Mouse (Mus musculus) frontal cortex, adult (tissue): ENCODE data around the gene Disc1.

Source experiments
- ATAC-seq: cut with Nextera tagmentation; 2 replicates; pipeline ENCODE4 v1.9.2; 2017; ENCODE audit warnings: mild to moderate bottlenecking, moderate library complexity, mixed read lengths; ENCODE audit not compliant: low TSS enrichment

The Disc1 gene

GRCm38 (mm10) chr8:125066913-125067595 is 13.1 kb downstream of the Disc1 start:
- peak; percentile 78 for ATAC-seq

- no peak for ATAC-seq
Measured at GRCm38 (mm10) chr8:125067596-125067960, 13.6 kb downstream of the Disc1 start.

GRCm38 (mm10) chr8:125068146-125068905 is 14.3 kb downstream of the Disc1 start:
- ATAC-seq = no peak

- ATAC-seq = no peak
Measured at GRCm38 (mm10) chr8:125069304-125069703, 15.3 kb downstream of the Disc1 start.

DNA sequence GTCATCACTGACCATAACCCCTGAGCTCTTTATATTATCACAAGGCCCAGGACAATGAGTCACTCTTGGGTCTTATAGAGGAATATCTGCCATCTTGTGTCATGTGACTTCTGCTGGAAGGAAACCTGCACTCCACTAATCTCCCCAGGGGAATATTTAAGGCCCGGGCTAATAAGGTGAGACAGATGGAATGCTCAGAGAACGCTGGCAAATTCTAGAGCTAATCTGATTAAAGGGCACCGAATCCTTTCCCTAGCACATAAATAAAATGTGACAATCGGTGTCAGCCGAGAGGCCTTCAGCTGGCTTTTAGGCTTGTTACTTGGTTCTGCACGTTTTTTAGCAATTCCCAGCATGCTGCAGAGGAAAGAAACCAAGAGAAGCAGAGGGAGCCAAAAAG is 15.7 kb downstream of the Disc1 start:
- ATAC-seq = no peak

DNA sequence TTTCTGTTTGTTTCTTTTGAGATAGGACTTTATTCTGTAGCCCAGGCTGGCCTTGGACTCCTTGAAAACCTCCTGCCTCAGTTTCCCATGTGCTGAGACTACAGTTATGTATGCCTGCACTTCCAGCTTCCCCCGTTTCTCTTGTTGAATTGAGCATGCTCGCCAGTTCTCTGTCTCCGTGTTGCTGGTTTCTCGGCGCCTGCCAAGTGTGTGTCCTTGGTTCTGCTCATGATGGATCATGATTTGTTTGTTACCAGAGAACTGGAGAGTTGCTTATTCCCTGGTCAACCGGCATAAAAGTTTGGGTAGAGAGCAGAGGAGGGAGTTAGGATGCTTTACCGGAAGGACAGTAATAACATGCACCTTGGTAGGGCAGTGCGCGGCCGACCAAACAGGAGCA is 20.1 kb downstream of the Disc1 start:
- ATAC-seq = no peak

DNA sequence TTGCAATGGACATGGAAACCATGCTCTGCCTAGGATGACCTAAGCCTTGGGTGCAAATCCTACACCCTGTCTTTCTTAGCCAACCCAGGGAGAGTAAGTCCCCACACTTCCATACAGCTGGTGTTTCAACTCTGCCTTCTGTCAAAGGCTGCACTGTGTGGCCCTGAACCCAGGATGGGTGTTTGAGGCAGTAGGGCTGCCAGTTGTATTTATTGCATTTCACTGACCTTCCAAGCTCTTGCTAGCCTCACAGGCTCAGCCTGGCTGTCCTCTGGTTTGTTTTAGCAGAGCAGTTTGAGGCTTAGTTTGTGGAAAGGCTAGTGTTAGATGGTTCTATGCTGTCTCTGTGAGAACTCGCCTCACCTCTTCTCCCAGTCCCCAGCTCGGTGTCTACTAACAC is 20.6 kb downstream of the Disc1 start:
- ATAC-seq = no peak

DNA sequence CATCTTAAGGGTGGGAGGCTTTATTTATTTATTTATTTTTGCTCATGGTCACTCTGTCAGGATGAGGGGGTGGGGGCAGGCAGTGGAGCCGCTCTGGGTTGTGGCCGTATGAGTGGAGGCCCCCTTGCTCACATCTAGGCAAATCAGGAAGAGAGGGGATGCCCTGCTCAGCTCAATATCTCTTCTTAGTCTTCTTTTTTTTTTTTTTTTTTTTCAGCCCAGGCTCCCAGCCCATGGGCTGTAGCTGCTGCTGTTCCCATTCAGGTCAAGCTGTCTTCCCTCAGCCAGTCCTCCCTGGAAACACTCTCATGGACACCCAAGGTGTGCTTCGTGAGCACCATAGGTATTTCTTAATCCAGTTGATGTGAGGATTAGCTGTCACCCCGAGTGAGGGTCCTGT is 21.4 kb downstream of the Disc1 start:
- no peak for ATAC-seq

DNA sequence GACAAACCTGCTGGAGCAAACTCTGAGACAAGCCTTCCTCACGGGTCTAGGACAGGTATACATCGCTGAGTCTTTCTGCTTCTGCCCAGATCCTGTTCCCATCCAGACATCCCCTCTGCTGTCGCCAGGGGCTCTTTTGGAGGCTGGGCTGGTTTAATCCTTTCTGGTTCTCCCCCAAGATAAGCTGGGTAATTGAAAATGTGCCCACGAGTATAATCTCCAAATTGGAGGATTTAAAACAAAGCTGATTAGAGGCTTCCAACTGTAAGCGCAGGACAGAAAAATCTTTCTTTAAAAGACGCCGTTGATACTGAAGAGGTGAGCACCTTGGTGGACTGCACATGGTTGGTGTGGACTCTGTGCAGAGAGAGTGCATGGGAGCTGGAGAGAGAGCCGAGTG is 23.3 kb downstream of the Disc1 start:
- no peak for ATAC-seq

DNA sequence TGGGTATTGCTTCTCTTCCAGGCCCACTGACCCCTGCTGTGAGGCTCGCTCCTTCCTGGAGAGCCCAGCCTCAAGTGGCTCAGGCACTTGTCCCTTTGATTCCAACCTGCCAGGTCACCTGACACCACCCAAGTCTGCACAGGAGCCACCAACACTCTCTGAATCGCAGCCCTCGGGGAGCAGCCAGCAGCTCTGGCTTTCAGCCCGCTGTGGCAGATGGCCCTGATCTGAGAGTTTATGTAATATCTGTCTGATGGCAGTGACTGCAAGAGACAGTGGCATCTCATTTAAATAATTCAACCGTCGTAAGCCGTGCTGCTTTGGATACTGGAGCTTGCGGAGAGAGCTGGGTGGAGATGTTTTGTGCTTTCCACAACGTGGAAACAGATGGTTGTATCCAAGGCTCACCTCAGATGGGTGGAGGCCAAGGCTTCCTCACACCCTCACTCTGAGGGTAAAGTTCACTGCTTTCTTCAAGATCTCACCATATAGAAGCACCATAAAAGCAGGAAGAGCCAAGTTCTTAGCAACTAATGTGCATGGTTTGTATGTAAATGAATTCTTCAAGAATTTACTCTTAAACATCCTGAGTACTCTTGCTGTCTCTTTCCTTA is 24.9 kb downstream of the Disc1 start:
- peak; percentile 86 for ATAC-seq

DNA sequence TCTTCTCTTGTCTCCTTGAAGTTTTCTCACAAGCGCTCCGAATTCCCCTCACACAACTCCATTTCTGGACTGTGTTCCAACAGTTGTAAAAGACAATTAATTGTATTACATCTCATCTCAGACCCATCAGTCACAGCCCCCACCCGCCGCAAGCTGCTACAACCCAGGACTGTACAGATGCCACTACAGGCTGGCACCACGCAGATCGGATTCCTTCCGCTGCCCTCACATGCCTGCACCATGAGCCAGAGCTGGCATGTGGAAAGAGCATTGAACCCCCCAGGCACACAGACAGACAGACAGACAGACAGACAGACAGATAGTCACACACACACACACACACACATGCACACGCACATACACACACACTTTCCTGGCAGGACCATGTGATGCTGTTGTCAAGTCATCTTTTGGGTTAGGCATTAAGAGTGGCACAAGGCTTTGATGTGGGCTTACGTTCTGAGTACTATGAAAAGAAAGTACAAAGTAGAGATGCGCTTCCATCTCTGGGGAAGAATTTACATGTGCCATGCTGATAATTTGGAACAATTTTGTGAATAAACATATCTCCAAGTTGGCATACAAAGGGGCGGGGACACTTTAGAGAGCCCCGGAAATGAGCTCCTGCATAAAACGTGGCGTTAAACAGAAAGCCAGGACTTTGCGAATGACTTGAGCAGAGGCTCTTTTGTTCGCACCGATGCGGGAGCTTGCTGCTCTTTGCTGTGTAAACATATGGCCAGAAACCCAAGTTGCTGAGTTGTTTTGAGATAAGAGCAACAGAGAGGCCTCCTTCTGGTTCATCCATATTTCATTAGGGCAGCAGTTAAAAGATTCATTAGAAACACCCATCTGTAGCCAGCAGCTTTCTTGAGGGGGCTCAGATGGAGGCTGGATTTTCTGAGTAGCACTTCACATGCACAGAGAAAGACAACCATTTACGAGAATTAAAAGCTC is 26.7 kb downstream of the Disc1 start:
- ATAC-seq = no peak

DNA sequence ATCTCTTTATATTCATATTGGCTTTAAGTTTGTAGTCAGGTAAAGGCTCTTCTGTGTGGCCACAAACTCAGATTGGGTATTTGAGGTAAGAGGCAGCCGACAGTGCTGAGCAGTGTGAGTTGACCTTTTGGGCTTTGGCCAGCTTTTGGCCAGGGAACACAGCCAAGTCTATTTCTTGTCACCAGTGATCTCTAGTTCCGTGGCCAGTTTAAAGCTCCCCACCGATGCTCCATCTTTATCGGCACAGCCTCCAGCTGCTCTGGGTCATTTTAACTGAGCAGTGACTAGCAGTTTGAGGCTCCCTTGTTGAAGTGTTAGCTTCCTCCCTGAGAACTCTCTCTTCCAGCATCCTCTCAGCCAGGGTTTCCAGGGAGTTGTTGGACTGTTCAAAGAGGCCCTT is 29.8 kb downstream of the Disc1 start:
- no peak for ATAC-seq

- ATAC-seq = no peak
Measured at GRCm38 (mm10) chr8:125084523-125084922, 30.5 kb downstream of the Disc1 start.

DNA sequence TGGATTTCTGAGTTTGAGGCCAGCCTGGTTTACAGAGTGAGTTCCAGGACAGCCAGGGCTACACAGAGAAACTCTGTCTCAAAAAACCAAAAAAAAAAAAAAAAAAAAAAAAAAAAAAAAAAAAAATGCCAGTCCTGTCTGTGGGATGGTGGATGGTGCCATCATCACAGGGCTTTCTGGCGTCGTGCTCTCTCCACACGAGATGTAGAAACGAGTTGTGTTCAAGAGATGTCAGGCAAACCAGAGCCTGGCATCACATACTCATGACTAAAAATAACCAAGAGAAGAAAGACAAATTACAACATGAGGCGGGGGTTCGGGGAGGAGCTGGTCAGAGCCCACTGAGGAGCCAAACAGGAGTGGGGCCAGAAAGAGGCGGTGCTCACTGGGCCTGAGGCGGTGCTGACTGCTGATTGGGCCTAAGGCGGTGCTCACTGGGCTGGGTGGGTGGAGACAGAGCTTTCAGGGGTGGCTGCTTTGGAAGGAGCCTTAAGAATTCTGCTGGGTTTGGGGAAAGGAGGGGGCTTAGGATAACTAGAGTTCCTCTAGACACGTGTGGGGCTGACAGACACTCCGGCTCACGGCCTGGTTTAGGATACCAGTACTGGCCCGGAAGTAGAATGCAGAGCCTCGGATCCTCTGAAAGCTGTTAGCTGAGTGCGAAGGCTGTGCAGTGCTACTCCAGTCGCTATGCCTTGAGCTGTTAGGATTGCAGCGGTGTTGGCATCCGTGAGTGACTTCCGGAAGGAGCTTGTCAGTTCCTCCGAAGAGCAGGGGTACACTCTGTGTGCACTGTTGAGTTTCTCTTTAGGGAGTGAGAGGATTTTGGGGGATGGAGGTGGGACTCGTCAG is 37.1 kb downstream of the Disc1 start:
- ATAC-seq = peak; percentile 86

DNA sequence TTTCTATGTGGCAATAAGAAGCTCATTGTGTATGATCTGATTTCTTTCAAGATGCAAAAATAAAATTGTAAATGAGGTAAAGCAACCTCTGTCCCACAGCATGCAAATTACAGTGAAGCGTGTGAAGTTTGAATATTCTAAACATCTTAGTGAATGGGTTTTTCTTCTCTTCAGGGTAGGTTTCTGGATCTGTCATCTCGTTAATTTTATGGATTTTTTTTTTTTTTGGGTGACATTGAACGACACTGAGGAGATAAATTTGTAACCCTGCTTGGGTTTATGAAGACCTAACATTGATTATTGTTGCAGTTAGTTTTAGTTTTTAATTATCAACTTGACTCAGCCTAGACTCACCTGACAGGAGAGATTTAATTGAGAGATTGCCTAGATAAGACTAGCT is 43.1 kb downstream of the Disc1 start:
- no peak for ATAC-seq

DNA sequence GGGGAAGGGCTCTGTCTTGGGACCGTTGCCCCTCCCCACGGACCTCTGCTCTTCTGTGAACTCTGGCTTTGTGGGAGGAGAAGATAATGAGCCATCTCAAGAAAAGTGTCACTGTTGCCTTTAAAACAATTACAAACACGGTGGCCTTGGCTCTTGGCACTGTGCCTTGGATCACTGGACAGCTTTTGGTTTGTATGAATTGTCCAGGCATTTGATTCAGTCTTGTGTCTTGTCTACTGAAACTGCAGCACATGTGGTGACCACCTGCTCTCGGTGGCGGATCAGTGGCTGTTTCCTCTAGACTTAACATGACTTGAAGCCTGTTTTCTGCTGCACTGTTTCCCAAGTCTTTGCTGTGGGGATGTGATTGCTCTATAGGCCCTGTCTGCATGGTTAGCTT is 44.1 kb downstream of the Disc1 start:
- ATAC-seq = no peak

DNA sequence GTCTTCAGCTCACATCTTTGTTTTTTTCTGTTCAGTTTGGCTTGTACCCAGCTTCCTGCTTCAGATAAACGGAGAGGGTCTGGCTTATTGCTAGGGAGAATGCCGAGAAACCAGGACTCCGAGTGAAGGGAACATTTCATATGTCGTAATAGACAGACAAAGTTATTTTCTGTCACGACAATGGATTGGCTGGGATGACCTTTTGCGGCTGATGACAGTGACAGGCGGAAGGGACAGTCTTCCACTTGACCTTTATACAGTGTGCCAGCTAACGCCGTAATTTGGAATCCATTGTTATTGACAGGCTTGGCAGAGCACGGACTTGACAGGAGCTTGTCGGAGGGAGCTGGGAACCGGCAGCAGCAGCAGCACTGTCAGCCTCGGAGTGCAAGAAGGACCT is 48.3 kb downstream of the Disc1 start:
- no peak for ATAC-seq

GRCm38 (mm10) chr8:125113171-125113570 is 59.2 kb downstream of the Disc1 start:
- no peak for ATAC-seq

DNA sequence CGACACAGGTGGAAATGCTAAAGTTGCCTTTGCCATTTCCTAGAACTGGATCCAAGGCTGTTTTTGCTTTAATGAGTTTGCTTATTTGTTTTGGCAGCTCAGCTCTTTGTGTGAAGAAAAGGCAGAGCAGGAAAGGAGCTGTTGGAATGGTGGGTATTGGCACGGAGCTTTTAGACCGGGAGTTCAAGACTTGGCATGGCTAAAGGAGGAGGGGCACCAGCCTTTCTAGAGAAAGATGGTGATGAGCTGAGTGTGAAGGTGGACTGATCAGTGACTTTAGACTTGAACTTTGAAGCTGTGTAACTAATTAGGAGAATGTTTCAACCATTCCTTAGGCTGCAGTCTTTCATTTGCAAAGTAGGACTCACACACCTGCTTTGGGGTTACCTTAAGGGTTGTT is 59.8 kb downstream of the Disc1 start:
- no peak for ATAC-seq

- ATAC-seq = no peak
Measured at GRCm38 (mm10) chr8:125115321-125115720, 61.3 kb downstream of the Disc1 start.

- ATAC-seq = peak; percentile 88
Measured at GRCm38 (mm10) chr8:125116616-125117015, 62.6 kb downstream of the Disc1 start.
